Mouse (Mus musculus) liver, embryonic 12.5 days (tissue): ENCODE data around the gene Telo2. TPM values are rescaled to one million over a fixed set of nuclear protein-coding genes. Genes with fewer than 3 reads are reported as not detected.
A peak's percentile ranks its signal among the peaks of the same experiment; 100 is the strongest.

Experiments
- ATAC-seq: fragments of 200-750 bp; cut with Nextera tagmentation; 2 replicates; pipeline ENCODE4 v1.8.0; 2017; ENCODE audit warnings: moderate number of reproducible peaks, mild to moderate bottlenecking, moderate library complexity
- H3K27ac ChIP-seq: fragments of 300-500 bp; sonication (generic); 2 replicates; pipeline ENCODE4 v1.5.1; 2016; ENCODE audit warnings: mild to moderate bottlenecking
- H3K27me3 ChIP-seq: fragments of 300-500 bp; sonication (generic); replicated peaks from 2 replicates; pipeline ENCODE4 v1.6.1; 2016; ENCODE audit warnings: mild to moderate bottlenecking, moderate library complexity
- H3K36me3 ChIP-seq: fragments of 300-500 bp; sonication (generic); 2 replicates; pipeline ENCODE4 v1.6.1; 2016; ENCODE audit warnings: mild to moderate bottlenecking, moderate library complexity
- H3K4me1 ChIP-seq: fragments of 300-500 bp; sonication (generic); 2 replicates; pipeline ENCODE4 v1.6.1; 2016
- H3K4me2 ChIP-seq: fragments of 300-500 bp; sonication (generic); 2 replicates; pipeline ENCODE4 v1.6.1; 2016; ENCODE audit warnings: mild to moderate bottlenecking, moderate library complexity
- H3K4me3 ChIP-seq: fragments of 300-500 bp; sonication (generic); 2 replicates; pipeline ENCODE4 v1.5.1; 2016; ENCODE audit warnings: mild to moderate bottlenecking, moderate library complexity
- H3K9ac ChIP-seq: fragments of 300-500 bp; sonication (generic); 2 replicates; pipeline ENCODE4 v1.6.1; 2016; ENCODE audit warnings: mild to moderate bottlenecking, moderate library complexity
- H3K9me3 ChIP-seq: fragments of 300-500 bp; sonication (generic); replicated peaks from 2 replicates; pipeline ENCODE4 v1.6.1; 2016; ENCODE audit warnings: mild to moderate bottlenecking, moderate library complexity
- WGBS: fragments of 180-500 bp; shearing (Covaris S2); methylation state at CpG from one replicate; pipeline ENCODE4 v1.1.7; 2016; ENCODE audit not compliant: insufficient replicate concordance; 5-methylcytosine and 5-hydroxymethylcytosine counted together
- polyA plus RNA-seq: library from polyadenylated mRNA; unstranded; fragments of >200 nt; fragmentation: Nextera tagmentation; extraction: Ambion mirVana; gene quantifications from 2 replicates; pipeline ENCODE4 v1.2.1, GENCODE M21; 2016

Telo2 gene
- polyA plus RNA-seq, 1 experiment from 2014 or later = 28.6 TPM

- Histone ChIP-seq H3K9ac (no peak overlapping the region), H3K4me3 (no peak overlapping the region), H3K27ac (no peak overlapping the region), H3K27me3 (no peaks in the 10 kb centered on the region; the same call in 1 of the 2 replicates), H3K4me1 (peaks cover 17% of the 10 kb centered on the region), H3K36me3 (no peaks in the 10 kb centered on the region; the same call in 1 of the 2 replicates), H3K4me2 (no peak overlapping the region), H3K9me3 (no peaks in the 10 kb centered on the region)
- 86% methylated on average over 4 of the region's 4 CpGs for WGBS
- ATAC-seq = no peak
Observed at GRCm38 (mm10) chr17:25076906-25077305, 38.9 kb downstream of the Telo2 start.

GRCm38 (mm10) chr17:25068690-25069089 is 47.1 kb downstream of the Telo2 start:
- Histone ChIP-seq H3K9me3 (no peaks in the 10 kb centered on the region), H3K4me2 (no peak overlapping the region), H3K9ac (no peak overlapping the region), H3K27ac (no peak overlapping the region), H3K36me3 (peaks cover 9% of the 10 kb centered on the region; the same call in 1 of the 2 replicates), H3K4me1 (peaks cover 36% of the 10 kb centered on the region), H3K4me3 (no peak overlapping the region), H3K27me3 (no peaks in the 10 kb centered on the region)
- no peak for ATAC-seq
- WGBS = 50% methylated on average over 2 of the region's 2 CpGs

DNA sequence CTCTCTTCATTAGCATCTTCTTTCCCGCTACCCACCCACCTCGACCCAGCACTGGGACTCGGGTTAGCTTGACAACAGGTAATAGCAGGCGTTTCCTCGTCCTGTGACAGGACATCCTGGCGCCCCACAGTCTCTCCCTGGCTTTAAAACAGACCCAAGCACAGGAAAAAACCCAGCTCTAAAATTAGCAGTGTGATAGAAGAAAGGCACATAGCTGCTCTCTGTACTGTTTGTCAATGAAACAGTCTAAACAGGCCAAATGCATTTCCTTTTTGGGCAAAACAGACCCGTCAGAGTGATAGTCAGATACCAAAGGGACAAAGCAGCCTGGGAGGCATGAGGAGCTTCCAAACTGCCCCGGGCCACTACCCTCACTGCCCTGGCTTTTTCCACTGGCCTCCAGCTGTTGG is 48.3 kb downstream of the Telo2 start:
- 40% methylated on average over 8 of the region's 8 CpGs for WGBS
- ATAC-seq = no peak
- Histone ChIP-seq H3K27ac (peak overlapping the region; percentile 23; the same call in 1 of the 2 replicates), H3K36me3 (peaks cover 10% of the 10 kb centered on the region; the same call in 1 of the 2 replicates), H3K4me2 (no peak overlapping the region), H3K27me3 (no peaks in the 10 kb centered on the region), H3K4me3 (no peak overlapping the region), H3K9me3 (no peaks in the 10 kb centered on the region), H3K4me1 (peaks cover 37% of the 10 kb centered on the region), H3K9ac (no peak overlapping the region)

- Histone ChIP-seq H3K4me3 (no peak overlapping the region), H3K4me2 (no peak overlapping the region), H3K27ac (no peak overlapping the region), H3K9me3 (no peaks in the 10 kb centered on the region), H3K36me3 (peaks cover 13% of the 10 kb centered on the region; the same call in 1 of the 2 replicates), H3K27me3 (no peaks in the 10 kb centered on the region), H3K4me1 (peaks cover 37% of the 10 kb centered on the region), H3K9ac (no peak overlapping the region)
- 75% methylated on average over 7 of the region's 7 CpGs for WGBS
- no peak for ATAC-seq
Observed at GRCm38 (mm10) chr17:25066595-25066994, 49.2 kb downstream of the Telo2 start.

DNA sequence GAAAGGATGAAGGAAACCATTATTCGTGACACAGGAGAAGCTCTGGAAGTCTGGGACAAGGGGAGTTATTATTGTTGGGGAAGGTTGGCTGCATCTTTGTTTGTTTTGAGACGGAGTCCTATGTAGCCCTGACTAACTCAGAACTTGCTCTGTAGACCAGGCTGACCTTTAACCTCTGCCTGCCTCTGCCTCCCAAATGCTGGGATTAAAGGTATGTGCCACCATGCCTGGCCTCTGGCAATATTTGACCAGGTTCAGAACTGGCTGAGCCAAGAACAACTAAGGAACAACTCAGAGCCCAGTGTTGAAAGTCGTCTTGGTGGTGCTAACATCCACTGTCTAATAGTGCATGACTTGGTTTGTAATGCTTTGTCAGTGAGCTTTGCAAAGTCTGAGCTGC is 50.6 kb downstream of the Telo2 start:
- H3K9me3 ChIP-seq = no peaks in the 10 kb centered on the region
- H3K4me3 ChIP-seq = no peak overlapping the region
- H3K4me1 ChIP-seq = peaks cover 37% of the 10 kb centered on the region
- ATAC-seq = no peak
- H3K27ac ChIP-seq = 0 out of 2 replicates have a peak overlapping the region, but pooled peaks have one; percentile 21
- H3K27me3 ChIP-seq = no peaks in the 10 kb centered on the region
- H3K9ac ChIP-seq = no peak overlapping the region
- WGBS = 66% methylated on average over 3 of the region's 3 CpGs
- no peak overlapping the region for H3K4me2 ChIP-seq
- peaks cover 13% of the 10 kb centered on the region; the same call in 1 of the 2 replicates for H3K36me3 ChIP-seq

DNA sequence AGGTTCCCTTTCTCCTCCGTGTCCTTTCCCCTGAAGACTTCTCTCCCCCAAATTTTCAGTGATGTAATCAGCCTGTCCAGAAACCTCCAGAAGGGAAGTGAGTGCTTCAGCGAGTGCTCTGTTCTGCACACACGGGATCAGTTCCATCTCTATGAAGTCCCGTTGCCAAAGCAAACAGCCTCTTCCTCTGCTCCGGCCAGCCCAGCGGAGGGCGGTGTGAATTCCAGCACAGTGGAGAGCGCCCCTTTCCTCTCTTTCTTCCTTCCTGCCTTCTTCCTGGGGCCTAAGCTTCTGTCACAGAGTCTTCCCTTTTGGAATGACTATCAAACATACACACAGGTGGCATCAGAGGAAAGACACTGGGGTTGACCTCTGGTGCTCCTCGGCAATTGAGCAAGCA is 51.4 kb downstream of the Telo2 start:
- Histone ChIP-seq H3K4me3 (no peak overlapping the region), H3K36me3 (peaks cover 14% of the 10 kb centered on the region; the same call in 1 of the 2 replicates), H3K9ac (no peak overlapping the region), H3K4me2 (no peak overlapping the region), H3K9me3 (no peaks in the 10 kb centered on the region), H3K27me3 (no peaks in the 10 kb centered on the region), H3K27ac (no peak overlapping the region), H3K4me1 (peaks cover 37% of the 10 kb centered on the region)
- WGBS = 53% methylated on average over 9 of the region's 9 CpGs
- ATAC-seq = no peak

GRCm38 (mm10) chr17:25063872-25064271 is 51.9 kb downstream of the Telo2 start:
- Histone ChIP-seq H3K4me1 (peaks cover 37% of the 10 kb centered on the region), H3K27me3 (no peaks in the 10 kb centered on the region), H3K36me3 (peaks cover 19% of the 10 kb centered on the region), H3K4me2 (no peak overlapping the region), H3K27ac (no peak overlapping the region), H3K4me3 (no peak overlapping the region), H3K9me3 (no peaks in the 10 kb centered on the region), H3K9ac (no peak overlapping the region)
- ATAC-seq = no peak
- whole genome bisulfite sequencing = 77% methylated on average over 12 of the region's 12 CpGs

GRCm38 (mm10) chr17:25063261-25063660 is 52.5 kb downstream of the Telo2 start:
- H3K4me2 ChIP-seq = no peak overlapping the region
- no peak overlapping the region for H3K9ac ChIP-seq
- WGBS = 82% methylated on average over 4 of the region's 4 CpGs
- no peaks in the 10 kb centered on the region for H3K27me3 ChIP-seq
- H3K4me3 ChIP-seq = no peak overlapping the region
- no peaks in the 10 kb centered on the region for H3K9me3 ChIP-seq
- peaks cover 33% of the 10 kb centered on the region for H3K4me1 ChIP-seq
- H3K27ac ChIP-seq = no peak overlapping the region
- no peak for ATAC-seq
- peaks cover 24% of the 10 kb centered on the region for H3K36me3 ChIP-seq

GRCm38 (mm10) chr17:25057041-25057440 is 58.7 kb downstream of the Telo2 start:
- Histone ChIP-seq H3K9me3 (no peaks in the 10 kb centered on the region), H3K4me2 (no peak overlapping the region), H3K36me3 (peaks cover 42% of the 10 kb centered on the region), H3K4me1 (no peaks in the 10 kb centered on the region), H3K9ac (no peak overlapping the region), H3K27ac (no peak overlapping the region), H3K27me3 (no peaks in the 10 kb centered on the region), H3K4me3 (no peak overlapping the region)
- ATAC-seq = no peak
- whole genome bisulfite sequencing = 85% methylated on average over 6 of the region's 6 CpGs

GRCm38 (mm10) chr17:25053274-25053673 is 62.5 kb downstream of the Telo2 start:
- Histone ChIP-seq H3K27me3 (no peaks in the 10 kb centered on the region), H3K4me2 (no peak overlapping the region), H3K4me3 (no peak overlapping the region), H3K27ac (no peak overlapping the region), H3K4me1 (no peaks in the 10 kb centered on the region), H3K9me3 (no peaks in the 10 kb centered on the region), H3K9ac (no peak overlapping the region), H3K36me3 (peaks cover 38% of the 10 kb centered on the region)
- no peak for ATAC-seq
- 68% methylated on average over 9 of the region's 9 CpGs for WGBS

Other genes with a start within 250 kb of the Telo2 start
- gene Igfals, start 250.0 kb downstream of the Telo2 start, polyA plus RNA-seq = 5.3 and 5.4 TPM in 2 replicates
- 97.7 and 108 TPM in 2 replicates for gene Nubp2, start 229.6 kb downstream of the Telo2 start, polyA plus RNA-seq
- 37.5 and 40.0 TPM in 2 replicates for gene Spsb3, start 229.3 kb downstream of the Telo2 start, polyA plus RNA-seq
- gene Eme2, start 220.9 kb downstream of the Telo2 start, polyA plus RNA-seq = 20.3 and 21.4 TPM in 2 replicates
- 101 and 106 TPM in 2 replicates for gene Mrps34, start 220.9 kb downstream of the Telo2 start, polyA plus RNA-seq
- 67.9 and 68.8 TPM in 2 replicates for gene Nme3, start 219.5 kb downstream of the Telo2 start, polyA plus RNA-seq
- gene Mapk8ip3, start 179.0 kb downstream of the Telo2 start, polyA plus RNA-seq = 15.6 and 15.8 TPM in 2 replicates
- 112 and 114 TPM in 2 replicates for gene Jpt2, start 155.3 kb downstream of the Telo2 start, polyA plus RNA-seq
- 8.1 and 8.2 TPM in 2 replicates for gene Cramp1l, start 100.2 kb downstream of the Telo2 start, polyA plus RNA-seq
- gene Ift140, start 99.9 kb downstream of the Telo2 start, polyA plus RNA-seq = 78.9 and 79.3 TPM in 2 replicates
- gene Tmem204, start 32.4 kb downstream of the Telo2 start, polyA plus RNA-seq = 6.1 and 7.2 TPM in 2 replicates
- gene Ptx4, start 4.8 kb upstream of the Telo2 start, polyA plus RNA-seq = not detected in 2 replicates
- 13.7 and 14.8 TPM in 2 replicates for gene Clcn7, start 17.4 kb upstream of the Telo2 start, polyA plus RNA-seq
- gene Ccdc154, start 46.5 kb upstream of the Telo2 start, polyA plus RNA-seq = not detected in 2 replicates
- not detected in 2 replicates for gene Gm38655, start 59.5 kb upstream of the Telo2 start, polyA plus RNA-seq
- gene BC003965, start 68.6 kb upstream of the Telo2 start, polyA plus RNA-seq = 28.8 and 32.1 TPM in 2 replicates
- gene Unkl, start 72.4 kb upstream of the Telo2 start, polyA plus RNA-seq = 15.0 and 17.7 TPM in 2 replicates
- gene Gnptg, start 124.2 kb upstream of the Telo2 start, polyA plus RNA-seq = 22.2 and 24.4 TPM in 2 replicates
- 32.6 and 33.3 TPM in 2 replicates for gene Tsr3, start 124.2 kb upstream of the Telo2 start, polyA plus RNA-seq
- 0.30 and 0.44 TPM in 2 replicates for gene Baiap3, start 140.4 kb upstream of the Telo2 start, polyA plus RNA-seq
- 437 and 442 TPM in 2 replicates for gene Ube2i, start 158.7 kb upstream of the Telo2 start, polyA plus RNA-seq
- not detected in 2 replicates for gene Prss34, start 182.4 kb upstream of the Telo2 start, polyA plus RNA-seq
- gene Prss28, start 192.7 kb upstream of the Telo2 start, polyA plus RNA-seq = not detected in 2 replicates
- gene Prss29, start 202.7 kb upstream of the Telo2 start, polyA plus RNA-seq = not detected in 2 replicates
- not detected in 2 replicates for gene Tpsab1, start 229.6 kb upstream of the Telo2 start, polyA plus RNA-seq